Mouse (Mus musculus): Measurements from ENCODE around the gene Ap3s2. TPM values are rescaled to one million over a fixed set of nuclear protein-coding genes. Genes with fewer than 3 reads are reported as not detected.

Ap3s2 gene
- polyA plus RNA-seq (2014; fragmentation: Nextera tagmentation; extraction: Ambion mirVana), result 41.2 and 47.3 TPM in 2 replicates

DNA sequence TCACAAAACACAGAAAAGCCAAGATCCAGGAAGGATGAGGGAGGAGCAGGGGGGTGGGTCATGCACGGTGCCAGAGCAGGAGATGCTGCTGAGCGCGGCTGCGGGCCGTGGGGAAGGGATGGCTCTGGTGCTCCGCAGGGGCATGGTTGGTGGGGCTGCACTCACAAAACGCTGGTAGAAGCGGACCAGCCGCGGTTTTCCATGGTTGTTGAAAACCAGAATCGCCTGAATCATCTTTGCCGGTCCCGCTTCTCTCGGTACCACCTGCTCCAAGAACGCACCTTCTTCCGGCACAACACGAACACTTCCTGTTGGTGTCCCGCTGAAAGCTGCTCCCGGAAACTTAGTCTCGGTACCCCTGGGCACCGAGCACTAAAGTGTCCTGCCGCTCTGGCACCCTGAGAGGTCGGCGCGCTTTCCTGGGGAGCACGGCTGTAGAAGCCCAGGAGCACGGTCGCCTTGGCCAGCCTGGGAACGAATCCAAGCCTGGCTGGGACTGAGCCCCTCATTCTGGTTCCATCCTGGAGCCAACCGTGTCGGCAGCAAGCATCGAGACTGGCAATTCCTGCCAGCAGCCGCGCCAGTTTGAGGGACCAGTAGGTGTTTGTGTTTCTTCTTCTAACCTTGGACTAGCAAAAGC lies at the start of gene Ap3s2:
TSS of gene Ap3s2 (minus strand) at position 306 of the 640 bp plus-strand sequence.
- H3K9me3 ChIP-seq (ENCODE audit: control insufficient read depth, low read length), result no peaks in the 10 kb centered on the region
- peak; percentile 93 for DNase-seq (ENCODE audit: low spot score)
- under 1% methylated on average over 34 of the region's 34 CpGs for WGBS
- peak within 1 kb of the TSS; percentile 79 for H3K9ac ChIP-seq (ENCODE audit: low read length)
- H3K36me3 ChIP-seq (ENCODE audit: control insufficient read depth, insufficient read depth, low read length), result no peaks in the 10 kb centered on the region
- peak within 1 kb of the TSS; percentile 79 for H3K4me3 ChIP-seq (ENCODE audit: low read depth, low read length)
- no peaks in the 10 kb centered on the region for H3K4me1 ChIP-seq (ENCODE audit: control insufficient read depth, insufficient read depth, low read length)
- no peaks in the 10 kb centered on the region for H3K27me3 ChIP-seq (ENCODE audit: control insufficient read depth, insufficient read depth, low read length)
- no peak within 1 kb of the TSS for H3K27ac ChIP-seq (replicated peaks; ENCODE audit: low read depth, low read length)
- peak within 1 kb of the TSS; percentile 70 for H3K4me2 ChIP-seq (ENCODE audit: low read depth, severe bottlenecking)
- ATAC-seq (ENCODE audit: insufficient number of reproducible peaks, low FRiP score, low TSS enrichment, low read depth), result peak; percentile 86; the same call in 1 of the 2 replicates

DNA sequence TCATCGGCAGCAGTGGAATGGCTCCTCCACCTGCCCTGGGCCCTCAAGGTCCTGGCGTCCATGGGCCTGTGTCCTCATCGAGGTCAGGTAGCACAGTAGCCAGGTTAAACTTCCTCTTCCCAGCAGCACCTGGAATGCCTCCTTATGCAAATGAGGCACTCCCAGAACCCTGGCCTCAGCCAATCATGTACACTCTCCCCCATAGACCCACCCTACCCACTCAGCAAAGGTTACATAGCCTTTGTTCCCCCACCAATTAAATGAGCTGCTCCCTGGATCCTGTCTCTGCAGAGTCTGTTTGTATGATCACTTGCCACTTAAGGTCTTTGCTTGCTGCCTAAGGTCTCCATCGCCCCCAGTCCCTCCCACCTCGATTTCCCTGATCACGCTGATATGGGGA lies 47.9 kb upstream of the Ap3s2 start:
- Histone ChIP-seq H3K9ac (ENCODE audit: low read length) (no peak overlapping the region), H3K9me3 (ENCODE audit: control insufficient read depth, low read length) (no peaks in the 10 kb centered on the region), H3K4me1 (ENCODE audit: control insufficient read depth, insufficient read depth, low read length) (no peaks in the 10 kb centered on the region), H3K36me3 (ENCODE audit: control insufficient read depth, insufficient read depth, low read length) (no peaks in the 10 kb centered on the region), H3K4me2 (ENCODE audit: low read depth, severe bottlenecking) (no peak overlapping the region), H3K4me3 (ENCODE audit: low read depth, low read length) (no peak overlapping the region), H3K27me3 (ENCODE audit: control insufficient read depth, insufficient read depth, low read length) (no peaks in the 10 kb centered on the region), H3K27ac (replicated peaks; ENCODE audit: low read depth, low read length) (no peak overlapping the region)
- no peak for ATAC-seq (ENCODE audit: insufficient number of reproducible peaks, low FRiP score, low TSS enrichment, low read depth)
- WGBS, result 88% methylated on average over 6 of the region's 6 CpGs
- no peak for DNase-seq (ENCODE audit: low spot score)

- Histone ChIP-seq H3K9me3 (ENCODE audit: control insufficient read depth, low read length) (no peaks in the 10 kb centered on the region), H3K27ac (replicated peaks; ENCODE audit: low read depth, low read length) (no peak overlapping the region), H3K9ac (ENCODE audit: low read length) (no peak overlapping the region), H3K36me3 (ENCODE audit: control insufficient read depth, insufficient read depth, low read length) (no peaks in the 10 kb centered on the region), H3K27me3 (ENCODE audit: control insufficient read depth, insufficient read depth, low read length) (no peaks in the 10 kb centered on the region), H3K4me2 (ENCODE audit: low read depth, severe bottlenecking) (no peak overlapping the region), H3K4me3 (ENCODE audit: low read depth, low read length) (no peak overlapping the region), H3K4me1 (ENCODE audit: control insufficient read depth, insufficient read depth, low read length) (no peaks in the 10 kb centered on the region)
- ATAC-seq (ENCODE audit: insufficient number of reproducible peaks, low FRiP score, low TSS enrichment, low read depth) (no peak), DNase-seq (ENCODE audit: low spot score) (no peak)
- WGBS, result 65% methylated on average over 1 of the region's 1 CpGs
These were observed 41.2 kb upstream of the Ap3s2 start for GRCm38 (mm10) chr7:79961600-79961999.

- no peak overlapping the region for H3K27ac ChIP-seq (replicated peaks; ENCODE audit: low read depth, low read length)
- DNase-seq (ENCODE audit: low spot score) (no peak), ATAC-seq (ENCODE audit: insufficient number of reproducible peaks, low FRiP score, low TSS enrichment, low read depth) (no peak)
- no peak overlapping the region for H3K4me2 ChIP-seq (ENCODE audit: low read depth, severe bottlenecking)
- 92% methylated on average over 1 of the region's 1 CpGs for WGBS
- no peaks in the 10 kb centered on the region for H3K9me3 ChIP-seq (ENCODE audit: control insufficient read depth, low read length)
- no peaks in the 10 kb centered on the region for H3K27me3 ChIP-seq (ENCODE audit: control insufficient read depth, insufficient read depth, low read length)
- H3K9ac ChIP-seq (ENCODE audit: low read length), result no peak overlapping the region
- no peak overlapping the region for H3K4me3 ChIP-seq (ENCODE audit: low read depth, low read length)
- no peaks in the 10 kb centered on the region for H3K4me1 ChIP-seq (ENCODE audit: control insufficient read depth, insufficient read depth, low read length)
- H3K36me3 ChIP-seq (ENCODE audit: control insufficient read depth, insufficient read depth, low read length), result no peaks in the 10 kb centered on the region
These were observed 35.7 kb upstream of the Ap3s2 start for GRCm38 (mm10) chr7:79956131-79956530.

GRCm38 (mm10) chr7:79954890-79955289 lies 34.4 kb upstream of the Ap3s2 start:
- H3K27ac ChIP-seq (replicated peaks; ENCODE audit: low read depth, low read length), result no peak overlapping the region
- no peaks in the 10 kb centered on the region for H3K36me3 ChIP-seq (ENCODE audit: control insufficient read depth, insufficient read depth, low read length)
- 92% methylated on average over 1 of the region's 1 CpGs for WGBS
- no peak overlapping the region for H3K9ac ChIP-seq (ENCODE audit: low read length)
- H3K9me3 ChIP-seq (ENCODE audit: control insufficient read depth, low read length), result no peaks in the 10 kb centered on the region
- no peaks in the 10 kb centered on the region for H3K4me1 ChIP-seq (ENCODE audit: control insufficient read depth, insufficient read depth, low read length)
- H3K4me3 ChIP-seq (ENCODE audit: low read depth, low read length), result no peak overlapping the region
- no peak overlapping the region for H3K4me2 ChIP-seq (ENCODE audit: low read depth, severe bottlenecking)
- ATAC-seq (ENCODE audit: insufficient number of reproducible peaks, low FRiP score, low TSS enrichment, low read depth), result no peak
- H3K27me3 ChIP-seq (ENCODE audit: control insufficient read depth, insufficient read depth, low read length), result no peaks in the 10 kb centered on the region
- no peak for DNase-seq (ENCODE audit: low spot score)

DNA sequence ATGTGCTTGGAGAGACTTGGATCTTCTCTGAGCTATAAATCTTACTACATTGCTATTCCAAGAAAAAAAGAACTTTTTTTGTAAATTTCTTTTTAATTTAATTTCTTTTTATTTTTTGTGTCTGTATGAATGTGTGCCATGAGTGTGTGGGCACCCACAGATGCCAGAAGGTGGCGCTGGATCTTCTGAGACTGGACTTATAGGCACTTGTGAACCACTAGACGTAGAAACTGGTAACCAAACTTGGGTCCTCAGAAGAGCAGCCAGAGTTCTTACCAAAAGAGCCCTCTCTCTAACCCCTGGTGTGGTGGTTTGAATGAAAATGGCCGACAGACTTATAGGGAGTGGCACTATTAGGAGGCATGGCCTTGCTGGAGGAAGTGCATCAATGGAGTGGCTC lies 30.6 kb upstream of the Ap3s2 start:
- H3K27ac ChIP-seq (replicated peaks; ENCODE audit: low read depth, low read length), result no peak overlapping the region
- 75% methylated on average over 3 of the region's 3 CpGs for WGBS
- no peaks in the 10 kb centered on the region for H3K36me3 ChIP-seq (ENCODE audit: control insufficient read depth, insufficient read depth, low read length)
- ATAC-seq (ENCODE audit: insufficient number of reproducible peaks, low FRiP score, low TSS enrichment, low read depth), result no peak
- no peaks in the 10 kb centered on the region for H3K9me3 ChIP-seq (ENCODE audit: control insufficient read depth, low read length)
- no peak for DNase-seq (ENCODE audit: low spot score)
- H3K4me3 ChIP-seq (ENCODE audit: low read depth, low read length), result no peak overlapping the region
- H3K27me3 ChIP-seq (ENCODE audit: control insufficient read depth, insufficient read depth, low read length), result no peaks in the 10 kb centered on the region
- H3K4me2 ChIP-seq (ENCODE audit: low read depth, severe bottlenecking), result no peak overlapping the region
- no peaks in the 10 kb centered on the region for H3K4me1 ChIP-seq (ENCODE audit: control insufficient read depth, insufficient read depth, low read length)
- H3K9ac ChIP-seq (ENCODE audit: low read length), result no peak overlapping the region

- 89% methylated on average over 6 of the region's 6 CpGs for WGBS
These were observed 29.8 kb upstream of the Ap3s2 start for GRCm38 (mm10) chr7:79950236-79950635.

DNA sequence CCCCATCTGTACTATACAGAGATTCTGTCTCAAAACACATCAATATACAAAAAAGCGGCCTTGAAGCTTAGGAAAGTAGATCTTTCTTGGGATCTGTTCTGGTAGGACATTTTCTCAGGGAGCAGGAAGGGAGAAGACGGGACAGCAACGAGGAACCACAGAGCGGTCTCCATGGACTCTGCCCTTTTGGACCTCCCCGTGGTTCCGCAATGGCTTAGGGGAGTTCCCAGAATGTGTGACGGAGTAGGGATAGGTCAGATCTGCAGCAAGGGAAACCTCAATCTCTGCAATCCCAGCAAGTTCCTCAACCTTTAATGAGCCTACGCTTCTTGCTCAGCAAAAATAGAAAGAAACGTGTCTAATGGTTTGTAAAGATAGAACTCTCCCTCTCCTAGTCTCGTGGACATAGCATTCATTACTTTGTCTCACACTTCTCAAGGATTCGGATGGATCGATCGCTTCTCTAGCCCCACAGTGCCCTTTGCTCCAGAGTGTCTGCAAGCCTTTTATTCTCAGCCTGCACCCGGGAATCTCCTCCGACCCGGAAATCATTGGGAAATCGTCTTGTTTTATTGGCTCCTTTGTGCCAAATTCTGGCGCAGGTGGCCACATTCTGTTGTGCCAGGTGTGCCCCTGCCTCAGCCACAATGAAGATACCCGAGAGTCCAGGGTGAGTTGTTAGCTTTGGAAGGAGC lies 15.2 kb upstream of the Ap3s2 start:
- WGBS, result 19% methylated on average over 19 of the region's 19 CpGs
- Histone ChIP-seq H3K9me3 (ENCODE audit: control insufficient read depth, low read length) (no peaks in the 10 kb centered on the region), H3K9ac (ENCODE audit: low read length) (peak overlapping the region; percentile 69), H3K27me3 (ENCODE audit: control insufficient read depth, insufficient read depth, low read length) (no peaks in the 10 kb centered on the region), H3K4me2 (ENCODE audit: low read depth, severe bottlenecking) (peak overlapping the region; percentile 65), H3K4me3 (ENCODE audit: low read depth, low read length) (peak overlapping the region; percentile 47), H3K27ac (replicated peaks; ENCODE audit: low read depth, low read length) (no peak overlapping the region), H3K4me1 (ENCODE audit: control insufficient read depth, insufficient read depth, low read length) (no peaks in the 10 kb centered on the region), H3K36me3 (ENCODE audit: control insufficient read depth, insufficient read depth, low read length) (no peaks in the 10 kb centered on the region)
- DNase-seq (ENCODE audit: low spot score) (no peak), ATAC-seq (ENCODE audit: insufficient number of reproducible peaks, low FRiP score, low TSS enrichment, low read depth) (no peak)

More at GRCm38 (mm10) chr7:79950236-79950635, 29.8 kb upstream of the Ap3s2 start:
- no peak for DNase-seq (ENCODE audit: low spot score)
- Histone ChIP-seq H3K27ac (replicated peaks; ENCODE audit: low read depth, low read length) (no peak overlapping the region), H3K4me1 (ENCODE audit: control insufficient read depth, insufficient read depth, low read length) (no peaks in the 10 kb centered on the region), H3K4me3 (ENCODE audit: low read depth, low read length) (no peak overlapping the region), H3K4me2 (ENCODE audit: low read depth, severe bottlenecking) (no peak overlapping the region), H3K36me3 (ENCODE audit: control insufficient read depth, insufficient read depth, low read length) (no peaks in the 10 kb centered on the region), H3K9me3 (ENCODE audit: control insufficient read depth, low read length) (no peaks in the 10 kb centered on the region), H3K27me3 (ENCODE audit: control insufficient read depth, insufficient read depth, low read length) (no peaks in the 10 kb centered on the region), H3K9ac (ENCODE audit: low read length) (no peak overlapping the region)
- ATAC-seq (ENCODE audit: insufficient number of reproducible peaks, low FRiP score, low TSS enrichment, low read depth), result no peak

Data from limb, embryonic 11.5 days (tissue).